ENCODE assay signal across 10 mouse cellular contexts in genomic region chr4:107834643-107835314, GRCm38 (mm10). TPM values are rescaled to one million over a fixed set of nuclear protein-coding genes. Genes with fewer than 3 reads are reported as not detected.
DNase-seq lines count a peak whose midpoint lies in the region; ATAC-seq and TF ChIP-seq lines count a peak whose summit lies in the region.
"Had no signal": no experiment of that assay in that cellular context is flagged by ENCODE, and none has a peak within 500 bp of the region (broad histone marks: within the 10 kb centered on the region; RNA-seq: fewer than 3 reads in every experiment).

No protein-coding gene starts in this region.

- H3K9me3 ChIP-seq in hindbrain, embryonic 14.5 days (ENCODE audit: control insufficient read depth, low read length) = no peaks in the 10 kb centered on the region
- H3K9me3 ChIP-seq in midbrain, embryonic 16.5 days (replicated peaks; ENCODE audit: control insufficient read depth, low read length, poor library complexity, severe bottlenecking) = no peaks in the 10 kb centered on the region
- H3K9me3 ChIP-seq in liver, postnatal 0 days (ENCODE audit: low read length) = no peaks in the 10 kb centered on the region
- H3K9me3 ChIP-seq: limb, embryonic 12.5 days had no signal

- peak overlapping the region; percentile 53 for H3K9ac ChIP-seq in hindbrain, embryonic 14.5 days
- peak overlapping the region; percentile 54 for H3K9ac ChIP-seq in midbrain, embryonic 16.5 days (ENCODE audit: low read depth, low read length)
- H3K9ac ChIP-seq in liver, postnatal 0 days (replicated peaks) = no peak overlapping the region
- H3K9ac ChIP-seq: limb, embryonic 12.5 days had no signal

- peak overlapping the region; percentile 92 for H3K27ac ChIP-seq in hindbrain, embryonic 14.5 days
- peak overlapping the region; percentile 87 for H3K27ac ChIP-seq in midbrain, embryonic 16.5 days (ENCODE audit: low read length)
- no peak overlapping the region for H3K27ac ChIP-seq in liver, postnatal 0 days (ENCODE audit: low read depth)
- H3K27ac ChIP-seq: limb, embryonic 12.5 days had no signal

- H3K4me1 ChIP-seq in hindbrain, embryonic 14.5 days (replicated peaks; ENCODE audit: control insufficient read depth, insufficient read depth, low read length) = peaks cover 92% of the 10 kb centered on the region
- peaks cover 90% of the 10 kb centered on the region for H3K4me1 ChIP-seq in midbrain, embryonic 16.5 days (ENCODE audit: control insufficient read depth, insufficient read depth, low read length)
- H3K4me1 ChIP-seq in liver, postnatal 0 days (ENCODE audit: insufficient read depth) = no peaks in the 10 kb centered on the region

- peaks cover 12% of the 10 kb centered on the region; the same call in 1 of the 2 replicates for H3K36me3 ChIP-seq in hindbrain, embryonic 14.5 days (replicated peaks; ENCODE audit: control insufficient read depth, insufficient read depth)
- H3K36me3 ChIP-seq in midbrain, embryonic 16.5 days (ENCODE audit: control insufficient read depth, insufficient read depth, low read length) = no peaks in the 10 kb centered on the region; the same call in 1 of the 2 replicates
- H3K36me3 ChIP-seq in liver, postnatal 0 days (replicated peaks; ENCODE audit: insufficient read depth, low read length) = no peaks in the 10 kb centered on the region
- H3K36me3 ChIP-seq: limb, embryonic 12.5 days had no signal

- no peak for ATAC-seq in hindbrain, embryonic 14.5 days (ENCODE audit: low FRiP score)
- peak; percentile 7; the same call in 1 of the 2 replicates for ATAC-seq in midbrain, embryonic 16.5 days
- no peak for ATAC-seq in liver, postnatal 0 days

- peak; percentile 71 for DNase-seq in R1 (ENCODE audit: low read depth, low spot score)
- peak; percentile 52 for DNase-seq in embryo, embryonic 11 days
- DNase-seq in hindbrain, embryonic 14.5 days (ENCODE audit: low spot score) = peak; percentile 60
- DNase-seq in adrenal gland, adult (ENCODE audit: inconsistent age in 2 of 2, low spot score in 1 of 2) = no peak
- DNase-seq in urinary bladder, postnatal 14 days (ENCODE audit: low spot score) = no peak
- no peak for DNase-seq in liver, postnatal 0 days
- DNase-seq: cerebellum, postnatal 14 days; lung, postnatal 4 days had no signal

- H3K4me2 ChIP-seq in hindbrain, embryonic 14.5 days (replicated peaks) = peak overlapping the region; percentile 8; the same call in 1 of the 2 replicates
- 0 out of 2 replicates have a peak overlapping the region, but pooled peaks have one; percentile 10 for H3K4me2 ChIP-seq in midbrain, embryonic 16.5 days (ENCODE audit: low read length)
- no peak overlapping the region for H3K4me2 ChIP-seq in liver, postnatal 0 days (ENCODE audit: low read depth, low read length)
- H3K4me2 ChIP-seq: limb, embryonic 12.5 days had no signal

- no peak overlapping the region for H3K4me3 ChIP-seq in hindbrain, embryonic 14.5 days (replicated peaks; ENCODE audit: low read length)
- H3K4me3 ChIP-seq in midbrain, embryonic 16.5 days (ENCODE audit: low read depth, low read length) = no peak overlapping the region
- no peak overlapping the region for H3K4me3 ChIP-seq in liver, postnatal 0 days (ENCODE audit: low read depth, low read length)
- H3K4me3 ChIP-seq: limb, embryonic 12.5 days had no signal

- H3K27me3 ChIP-seq in hindbrain, embryonic 14.5 days (ENCODE audit: control insufficient read depth, insufficient read depth, low read length) = no peaks in the 10 kb centered on the region
- H3K27me3 ChIP-seq in midbrain, embryonic 16.5 days (ENCODE audit: control insufficient read depth, insufficient read depth, low read depth, low read length) = no peaks in the 10 kb centered on the region
- no peaks in the 10 kb centered on the region for H3K27me3 ChIP-seq in liver, postnatal 0 days (ENCODE audit: insufficient read depth, low read length)
- H3K27me3 ChIP-seq: limb, embryonic 12.5 days had no signal

- TF ChIP-seq EP300 in liver, postnatal 0 days (IDR thresholded peaks at IDR 0.05; ENCODE audit: low read depth) = no peak

- WGBS in hindbrain, embryonic 14.5 days = 24% methylated on average over 22 of the region's 22 CpGs
- WGBS in midbrain, embryonic 16.5 days = 30% methylated on average over 22 of the region's 22 CpGs
- 73% methylated on average over 22 of the region's 22 CpGs for WGBS in liver, postnatal 0 days (ENCODE audit: insufficient replicate concordance)

- no peak for TF ChIP-seq CTCF in liver, postnatal 0 days (IDR thresholded peaks at IDR 0.05; ENCODE audit: low read depth)

RNA-seq across cellular contexts. Expression of gene Lrp8, which starts 32.7 kb away (rescaled TPM):
- polyA plus RNA-seq in hindbrain, embryonic 14.5 days (2014; fragmentation: Nextera tagmentation; extraction: Ambion mirVana) = 62.2 and 69.5 TPM in 2 replicates
- polyA plus RNA-seq in midbrain, embryonic 16.5 days (2015; fragmentation: Nextera tagmentation; extraction: Ambion mirVana) = 44.4 and 56.0 TPM in 2 replicates
- 0.61 and 0.63 TPM in 2 replicates for polyA plus RNA-seq in liver, postnatal 0 days (2015; fragmentation: Nextera tagmentation; extraction: Ambion mirVana)

RNA-seq across cellular contexts. Expression of gene Magoh, which starts 44.8 kb away (rescaled TPM):
- polyA plus RNA-seq in hindbrain, embryonic 14.5 days (2014; fragmentation: Nextera tagmentation; extraction: Ambion mirVana) = 109 and 115 TPM in 2 replicates
- 103 and 108 TPM in 2 replicates for polyA plus RNA-seq in midbrain, embryonic 16.5 days (2015; fragmentation: Nextera tagmentation; extraction: Ambion mirVana)
- 66.1 and 67.5 TPM in 2 replicates for polyA plus RNA-seq in liver, postnatal 0 days (2015; fragmentation: Nextera tagmentation; extraction: Ambion mirVana)

RNA-seq across cellular contexts. Expression of gene 0610037L13Rik, which starts 54.8 kb away (rescaled TPM):
- polyA plus RNA-seq in hindbrain, embryonic 14.5 days (2014; fragmentation: Nextera tagmentation; extraction: Ambion mirVana) = 96.5 and 97.5 TPM in 2 replicates
- polyA plus RNA-seq in midbrain, embryonic 16.5 days (2015; fragmentation: Nextera tagmentation; extraction: Ambion mirVana) = 86.7 and 88.1 TPM in 2 replicates
- 44.4 and 45.8 TPM in 2 replicates for polyA plus RNA-seq in liver, postnatal 0 days (2015; fragmentation: Nextera tagmentation; extraction: Ambion mirVana)

Comparison
In these comparisons a context has a peak if more than half of its experiments do, and no peak if none do; other contexts are left out.
1. DNase-seq: peak in R1 (single experiment), embryo, embryonic 11 days (single experiment) and hindbrain, embryonic 14.5 days (single experiment); none in adrenal gland, adult (0 of 2), urinary bladder, postnatal 14 days (single experiment) and liver, postnatal 0 days (single experiment).
2. RNA of gene Lrp8, which starts 32.7 kb away (polyA plus RNA-seq): 62.2 to 69.5 TPM in hindbrain, embryonic 14.5 days and 44.4 to 56.0 TPM in midbrain, embryonic 16.5 days; 0.61 to 0.63 TPM in liver, postnatal 0 days; every median in the first group is over 10 times any median in the second.